Mouse (Mus musculus) left cerebral cortex, adult 6 months (tissue): Measurements from ENCODE around the gene Gm7954. TPM values are rescaled to one million over a fixed set of nuclear protein-coding genes. Genes with fewer than 3 reads are reported as not detected.

Experiments used
- long read RNA-seq, 2 experiments: library from polyadenylated mRNA; unstranded; transcript quantifications; one replicate each; pipeline ENCODE4 v2.0.0; 2019 to 2020
- polyA plus RNA-seq: library from polyadenylated mRNA; unstranded; fragments of <200 nt; fragmentation: Nextera tagmentation; gene quantifications from 2 replicates; pipeline ENCODE4 v1.2.3, GENCODE M21; 2021

Gm7954 gene
- not detected in 2 replicates for polyA plus RNA-seq
- long read RNA-seq, experiment 1 = 0 reads
- long read RNA-seq, experiment 2 = 0 reads

DNA sequence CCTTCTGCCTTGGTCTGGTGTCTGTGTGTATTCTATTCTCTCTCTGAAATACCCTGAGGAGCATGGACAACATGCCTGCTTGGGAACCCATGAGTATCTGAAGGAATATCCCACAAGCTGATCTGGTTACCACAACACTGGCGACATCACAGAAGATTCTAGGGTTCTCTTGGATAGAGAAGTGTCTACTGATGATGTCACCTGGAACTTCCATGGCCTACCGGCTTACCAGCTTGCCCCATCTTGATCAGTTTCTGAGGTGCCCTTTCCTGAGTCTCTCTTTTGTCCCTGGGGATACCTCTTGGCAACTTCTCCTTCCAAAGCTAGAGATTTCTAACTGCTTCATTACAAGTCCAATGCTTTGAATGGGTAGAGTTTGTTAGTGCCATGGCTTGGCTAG is at the start of gene Gm7954:
Gene Gm7954 (minus strand): TSS at position 101 of the 400 bp plus-strand sequence.

DNA sequence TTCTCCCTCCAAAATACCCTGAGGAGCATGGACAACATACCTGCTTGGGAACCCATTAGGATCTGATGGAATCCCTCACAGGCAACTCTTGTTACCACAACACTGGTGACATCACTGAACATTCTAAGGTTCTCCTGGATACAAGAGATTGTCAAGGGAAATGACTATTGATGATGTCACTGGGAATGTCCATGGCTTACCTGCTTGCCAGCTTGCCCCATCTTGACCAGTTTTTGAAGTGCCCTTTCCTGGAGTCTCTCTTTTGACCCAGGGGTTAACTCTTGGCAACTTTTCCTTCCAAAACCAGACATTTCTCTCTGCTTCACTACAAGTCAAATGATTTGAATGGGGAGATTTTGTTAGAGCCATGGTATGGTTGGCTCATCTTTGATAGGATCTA is 36.1 kb upstream of the Gm7954 start, which contains the start of gene Gm3486:
Gene Gm3486 (minus strand): TSS at position 101 of the 400 bp plus-strand sequence.

GRCm38 (mm10) chr14:41408181-41408580 is 45.1 kb downstream of the Gm7954 start, which contains the start of gene Gm6482:
Gene Gm6482, minus strand, starts transcription at chr14:41408281.

Other genes starting within 250 kb of the Gm7954 start
- gene Gm2832, start 174.7 kb downstream of the Gm7954 start, polyA plus RNA-seq = not detected in 2 replicates
- not detected in 2 replicates for gene Gm5798, start 104.9 kb downstream of the Gm7954 start, polyA plus RNA-seq
- gene Gm7945, start 67.1 kb downstream of the Gm7954 start, polyA plus RNA-seq = not detected in 2 replicates
- gene Gm6482, start 45.2 kb downstream of the Gm7954 start, polyA plus RNA-seq = not detected in 2 replicates
- gene Gm3486, start 36.0 kb upstream of the Gm7954 start, polyA plus RNA-seq = not detected in 2 replicates
- gene Gm7970, start 102.1 kb upstream of the Gm7954 start, polyA plus RNA-seq = not detected in 2 replicates
- gene 1700049E17Rik2, start 119.7 kb upstream of the Gm7954 start, polyA plus RNA-seq = not detected in 2 replicates
- gene Gm3072, start 171.1 kb upstream of the Gm7954 start, polyA plus RNA-seq = not detected in 2 replicates
- gene Gm3676, start 193.0 kb upstream of the Gm7954 start, polyA plus RNA-seq = not detected in 2 replicates
- gene Gm8068, start 248.4 kb upstream of the Gm7954 start, polyA plus RNA-seq = not detected in 2 replicates